Mouse (Mus musculus) liver, adult 2 months (tissue): ENCODE results near the gene Zbtb45. TPM values are rescaled to one million over a fixed set of nuclear protein-coding genes. Genes with fewer than 3 reads are reported as not detected.

Experiments used
- DNase-seq: peaks from one replicate; pipeline ENCODE4 v3.0.0-alpha.2; 2011; ENCODE audit warnings: low read depth, low spot score; ENCODE audit errors: extremely low read depth
- H3K27ac ChIP-seq: fragments of 200-500 bp; replicated peaks from 2 replicates; pipeline ENCODE4 v1.5.1; 2012; ENCODE audit warnings: low read depth, mild to moderate bottlenecking, control low read depth, inconsistent platforms, low read length; ENCODE audit not compliant: insufficient read depth
- H3K27me3 ChIP-seq: fragments of 200-500 bp; 2 replicates; pipeline ENCODE4 v1.6.1; 2012; ENCODE audit warnings: mild to moderate bottlenecking, moderate library complexity, low read length, inconsistent platforms; ENCODE audit not compliant: control insufficient read depth, insufficient read depth
- H3K36me3 ChIP-seq: fragments of 200-500 bp; 2 replicates; pipeline ENCODE4 v1.6.1; 2012; ENCODE audit warnings: low read length, inconsistent platforms; ENCODE audit not compliant: control insufficient read depth, insufficient read depth
- H3K4me1 ChIP-seq: fragments of 200-500 bp; 2 replicates; pipeline ENCODE4 v1.6.1; 2011; ENCODE audit warnings: low read length; ENCODE audit not compliant: control insufficient read depth, insufficient read depth
- H3K4me3 ChIP-seq: fragments of 200-500 bp; 2 replicates; pipeline ENCODE4 v1.5.1; 2011; ENCODE audit warnings: low read depth, mild to moderate bottlenecking, control low read depth, low read length, moderate library complexity; ENCODE audit not compliant: insufficient read depth
- H3K79me2 ChIP-seq: fragments of 200-500 bp; 2 replicates; pipeline ENCODE4 v1.6.1; 2012; ENCODE audit warnings: inconsistent platforms, mild to moderate bottlenecking, low read length, moderate library complexity; ENCODE audit not compliant: control insufficient read depth, insufficient read depth
- H3K9ac ChIP-seq: fragments of 200-500 bp; 2 replicates; pipeline ENCODE4 v1.6.1; 2012; ENCODE audit warnings: low read depth, mild to moderate bottlenecking, control low read depth, inconsistent platforms, low read length
- CTCF ChIP-seq: fragments of 200-500 bp; IDR thresholded peaks from 2 replicates; pipeline ENCODE4 v1.5.1; 2011; ENCODE audit warnings: low read depth, low read length, control low read depth
- POLR2A ChIP-seq: fragments of 200-500 bp; IDR thresholded peaks from 2 replicates; pipeline ENCODE4 v1.6.1; 2011; ENCODE audit warnings: low read length, control low read depth; ENCODE audit not compliant: insufficient read depth; ENCODE audit errors: extremely low read depth
- WGBS: fragments of 180-500 bp; shearing (Covaris S2); methylation state at CpG from one replicate; pipeline ENCODE4 v1.1.7; 2018; 5-methylcytosine and 5-hydroxymethylcytosine counted together
- polyA plus RNA-seq: library from polyadenylated mRNA; depleted of rRNA; stranded (reverse); fragments of >200 nt; gene quantifications from 2 replicates; pipeline ENCODE4 v1.2.3, GENCODE M21; 2012
- total RNA-seq: library from RNA; depleted of rRNA; stranded (reverse); fragments of >200 nt; gene quantifications from 2 replicates; pipeline ENCODE4 v1.2.3, GENCODE M21; 2014

The Zbtb45 gene
- total and polyA plus RNA-seq, 2 experiments, result 0.28 to 4.5 TPM

DNA sequence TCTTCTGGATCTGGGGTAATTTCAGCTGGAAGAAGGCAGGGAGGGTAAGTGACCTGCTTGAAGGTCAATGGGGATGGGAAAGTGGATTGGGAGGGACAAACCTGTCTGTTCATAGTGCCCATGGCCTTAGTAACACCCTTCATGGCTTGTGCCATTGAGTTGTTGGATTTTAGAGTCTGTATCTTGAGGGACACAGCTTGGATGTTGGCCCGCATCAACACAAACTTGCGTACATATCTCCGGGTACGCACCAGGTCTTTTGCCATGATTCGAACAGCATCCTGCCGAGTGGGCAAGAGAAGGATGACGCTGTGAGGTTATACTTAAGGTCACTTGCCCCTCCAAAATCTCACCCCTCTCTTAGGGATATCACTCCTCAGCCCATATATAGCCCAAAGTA lies 22.7 kb upstream of the Zbtb45 start:
- H3K79me2 ChIP-seq, result peaks cover 8% of the 10 kb centered on the region; the same call in 1 of the 2 replicates
- H3K4me1 ChIP-seq, result peaks cover 19% of the 10 kb centered on the region
- H3K9ac ChIP-seq, result no peak overlapping the region
- H3K27me3 ChIP-seq, result no peaks in the 10 kb centered on the region
- H3K4me3 ChIP-seq, result no peak overlapping the region
- TF ChIP-seq CTCF, result no peak
- no peak for TF ChIP-seq POLR2A
- H3K27ac ChIP-seq, result no peak overlapping the region
- no peak for DNase-seq
- WGBS, result 92% methylated on average over 7 of the region's 7 CpGs
- peaks cover 43% of the 10 kb centered on the region for H3K36me3 ChIP-seq

DNA sequence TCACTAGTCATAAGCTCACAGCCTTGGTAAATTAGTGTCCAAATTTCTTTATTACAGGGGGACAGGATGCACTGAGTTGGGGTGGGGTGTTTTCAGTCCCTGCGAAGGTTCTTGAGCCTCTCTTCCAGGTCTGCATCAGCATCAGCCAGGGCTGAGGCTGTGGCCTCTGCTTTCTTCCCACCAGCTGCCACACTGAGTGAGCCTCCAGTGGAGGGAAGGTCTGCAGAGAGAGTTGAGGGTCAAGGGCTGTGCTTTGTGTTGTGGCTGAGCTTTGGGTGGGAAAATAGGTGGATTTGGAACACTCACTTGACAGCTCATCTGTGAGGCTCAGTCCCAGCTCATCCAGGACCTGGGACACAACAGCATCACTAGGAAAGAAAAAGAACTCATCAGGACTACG lies 22.1 kb upstream of the Zbtb45 start:
- Histone ChIP-seq H3K4me1 (peaks cover 19% of the 10 kb centered on the region), H3K27me3 (no peaks in the 10 kb centered on the region), H3K4me3 (no peak overlapping the region), H3K27ac (no peak overlapping the region), H3K9ac (no peak overlapping the region), H3K79me2 (peaks cover 2% of the 10 kb centered on the region; the same call in 1 of the 2 replicates), H3K36me3 (peaks cover 48% of the 10 kb centered on the region)
- no peak for DNase-seq
- no peak for TF ChIP-seq CTCF
- no peak for TF ChIP-seq POLR2A
- 84% methylated on average over 2 of the region's 2 CpGs for WGBS

DNA sequence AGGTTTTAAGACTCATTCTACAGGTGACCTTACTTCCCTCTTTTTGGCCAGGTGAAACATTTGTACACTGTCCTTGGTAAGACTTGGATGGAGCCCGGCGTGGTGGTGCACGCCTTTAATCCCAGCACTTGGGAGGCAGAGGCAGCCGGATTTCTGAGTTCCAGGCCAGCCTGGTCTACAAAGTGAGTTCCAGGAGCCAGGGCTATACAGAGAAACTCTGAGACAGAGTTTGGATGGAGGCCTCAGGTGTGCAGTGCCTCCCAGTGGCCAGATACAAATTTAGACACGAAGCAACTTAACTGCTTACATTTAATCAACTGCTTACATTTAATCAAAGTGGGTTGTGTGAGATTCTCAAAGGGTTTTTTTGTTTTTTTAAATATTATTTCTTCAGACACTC lies 21.2 kb upstream of the Zbtb45 start:
- Histone ChIP-seq H3K9ac (no peak overlapping the region), H3K36me3 (peaks cover 56% of the 10 kb centered on the region), H3K27ac (no peak overlapping the region), H3K4me1 (peaks cover 16% of the 10 kb centered on the region), H3K4me3 (no peak overlapping the region), H3K27me3 (no peaks in the 10 kb centered on the region), H3K79me2 (no peaks in the 10 kb centered on the region; the same call in 1 of the 2 replicates)
- 64% methylated on average over 5 of the region's 5 CpGs for WGBS
- DNase-seq, result no peak
- TF ChIP-seq POLR2A (no peak), CTCF (no peak; the same call in 1 of the 2 replicates)

DNA sequence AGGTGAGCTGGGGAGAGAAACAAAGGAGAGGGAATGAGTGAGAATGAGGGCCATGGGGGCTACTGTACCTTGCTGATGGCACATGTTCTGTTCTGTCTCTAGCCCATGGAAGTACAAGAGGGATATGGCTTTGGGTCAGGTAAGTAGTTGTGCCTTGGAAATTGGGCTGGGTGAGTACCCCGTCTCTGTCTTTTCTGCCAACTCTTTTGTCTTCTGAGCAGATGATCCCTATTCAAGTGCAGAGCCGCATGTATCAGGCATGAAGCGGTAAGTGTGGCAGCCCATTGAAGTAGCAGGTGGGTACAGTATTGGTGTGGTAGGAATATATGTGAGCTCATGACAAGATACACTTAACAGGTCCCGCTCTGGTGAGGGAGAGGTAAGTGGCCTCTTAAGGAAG lies 19.2 kb upstream of the Zbtb45 start:
- Histone ChIP-seq H3K27ac (no peak overlapping the region), H3K79me2 (peaks cover 13% of the 10 kb centered on the region), H3K9ac (no peak overlapping the region), H3K4me3 (no peak overlapping the region), H3K36me3 (peaks cover 53% of the 10 kb centered on the region), H3K4me1 (peaks cover 18% of the 10 kb centered on the region), H3K27me3 (no peaks in the 10 kb centered on the region)
- WGBS, result 97% methylated on average over 4 of the region's 4 CpGs
- no peak for TF ChIP-seq CTCF
- no peak for TF ChIP-seq POLR2A
- no peak for DNase-seq

DNA sequence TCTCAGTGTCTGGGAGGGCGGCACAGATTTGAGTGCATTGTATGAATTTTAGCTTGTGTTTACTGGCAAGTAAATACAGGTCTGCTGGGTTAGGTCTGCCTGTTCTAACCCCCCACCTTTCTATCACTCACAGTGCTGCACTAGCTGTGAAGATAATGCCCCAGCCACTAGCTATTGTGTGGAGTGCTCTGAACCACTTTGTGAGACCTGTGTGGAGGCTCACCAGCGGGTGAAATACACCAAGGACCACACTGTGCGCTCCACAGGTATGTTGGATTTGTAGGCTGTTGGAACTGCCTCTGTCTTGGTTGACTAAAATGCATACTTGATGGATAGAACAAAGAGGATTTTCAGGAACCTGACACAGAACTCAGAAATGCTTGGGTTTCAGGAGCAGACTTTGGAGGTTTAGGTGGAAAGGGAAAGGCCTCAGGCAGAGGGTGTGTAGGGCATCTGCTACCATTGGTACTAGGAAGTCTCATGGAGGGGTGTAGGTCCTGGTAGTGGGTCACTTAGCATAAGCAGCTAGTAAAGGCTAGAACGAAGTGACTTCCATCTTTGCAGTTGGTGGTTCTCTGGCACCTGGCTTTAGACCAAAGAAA lies 15.8 kb upstream of the Zbtb45 start:
- no peak for TF ChIP-seq POLR2A
- TF ChIP-seq CTCF, result no peak
- H3K9ac ChIP-seq, result peak overlapping the region; percentile 69
- DNase-seq, result no peak
- H3K27me3 ChIP-seq, result no peaks in the 10 kb centered on the region
- H3K4me1 ChIP-seq, result peaks cover 10% of the 10 kb centered on the region
- no peak overlapping the region for H3K27ac ChIP-seq
- peaks cover 40% of the 10 kb centered on the region for H3K36me3 ChIP-seq
- WGBS, result 31% methylated on average over 4 of the region's 4 CpGs
- peak overlapping the region; percentile 61 for H3K4me3 ChIP-seq
- peaks cover 13% of the 10 kb centered on the region for H3K79me2 ChIP-seq

DNA sequence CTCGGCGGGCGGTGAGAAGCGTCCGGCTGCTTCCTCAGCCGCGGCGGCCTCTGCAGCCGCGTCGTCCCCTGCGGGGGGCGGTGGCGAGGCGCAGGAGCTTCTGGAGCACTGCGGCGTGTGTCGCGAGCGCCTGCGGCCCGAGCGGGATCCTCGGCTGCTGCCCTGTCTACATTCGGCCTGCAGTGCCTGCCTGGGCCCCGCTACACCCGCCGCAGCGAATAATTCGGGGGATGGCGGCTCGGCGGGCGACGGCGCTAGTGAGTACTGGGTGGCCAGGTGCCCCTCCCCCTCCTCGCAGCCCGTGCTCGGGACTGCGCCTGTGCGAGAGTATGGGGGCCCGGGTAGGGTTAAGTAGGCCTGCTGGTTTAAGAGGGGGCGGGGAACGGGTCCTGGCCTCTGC lies 15.0 kb upstream of the Zbtb45 start:
- Histone ChIP-seq H3K27ac (peak overlapping the region; percentile 57), H3K4me1 (peaks cover 10% of the 10 kb centered on the region), H3K9ac (peak overlapping the region; percentile 69), H3K79me2 (peaks cover 13% of the 10 kb centered on the region), H3K36me3 (peaks cover 33% of the 10 kb centered on the region), H3K27me3 (no peaks in the 10 kb centered on the region), H3K4me3 (peak overlapping the region; percentile 61)
- TF ChIP-seq CTCF, result no peak
- under 1% methylated on average over 40 of the region's 44 CpGs for WGBS
- no peak for DNase-seq
